Mouse (Mus musculus) hindbrain, embryonic 11.5 days (tissue): ENCODE results near the gene Creb3. TPM values are rescaled to one million over a fixed set of nuclear protein-coding genes. Genes with fewer than 3 reads are reported as not detected.
A peak's percentile ranks its signal among the peaks of the same experiment; 100 is the strongest.

Source experiments
- ATAC-seq: fragments of 200-750 bp; cut with Nextera tagmentation; 2 replicates; pipeline ENCODE4 v1.8.0; 2017; ENCODE audit warnings: mild to moderate bottlenecking, moderate TSS enrichment, moderate library complexity; ENCODE audit not compliant: low FRiP score
- DNase-seq: peaks from one replicate; pipeline ENCODE4 v3.0.0-alpha.2; 2015; ENCODE audit warnings: low spot score
- H3K27ac ChIP-seq: fragments of 300-500 bp; sonication (generic); 2 replicates; pipeline ENCODE4 v1.5.1; 2014; ENCODE audit warnings: mild to moderate bottlenecking, low read depth, low read length
- H3K27me3 ChIP-seq: fragments of 300-500 bp; sonication (generic); 2 replicates; pipeline ENCODE4 v1.6.1; 2014; ENCODE audit warnings: mild to moderate bottlenecking, low read length, moderate library complexity, mixed read lengths; ENCODE audit not compliant: control insufficient read depth, insufficient read depth
- H3K36me3 ChIP-seq: fragments of 300-500 bp; sonication (generic); 2 replicates; pipeline ENCODE4 v1.6.1; 2014; ENCODE audit warnings: mild to moderate bottlenecking, low read length, moderate library complexity, mixed read lengths; ENCODE audit not compliant: control insufficient read depth, insufficient read depth
- H3K4me1 ChIP-seq: fragments of 300-500 bp; sonication (generic); replicated peaks from 2 replicates; pipeline ENCODE4 v1.6.1; 2014; ENCODE audit warnings: low read length, mixed read lengths; ENCODE audit not compliant: control insufficient read depth, insufficient read depth
- H3K4me2 ChIP-seq: fragments of 300-500 bp; sonication (generic); replicated peaks from 2 replicates; pipeline ENCODE4 v1.6.1; 2014; ENCODE audit warnings: mild to moderate bottlenecking, low read depth, low read length
- H3K4me3 ChIP-seq: fragments of 300-500 bp; sonication (generic); 2 replicates; pipeline ENCODE4 v1.5.1; 2014; ENCODE audit warnings: low read depth, low read length
- H3K9ac ChIP-seq: fragments of 300-500 bp; sonication (generic); 2 replicates; pipeline ENCODE4 v1.6.1; 2014; ENCODE audit warnings: low read depth, low read length
- H3K9me3 ChIP-seq: fragments of 300-500 bp; sonication (generic); 2 replicates; pipeline ENCODE4 v1.6.1; 2016; ENCODE audit warnings: low read length; ENCODE audit not compliant: control insufficient read depth
- WGBS: fragments of 180-500 bp; shearing (Covaris S2); extraction: QIAGEN DNeasy Blood & Tissue Kit; methylation state at CpG from one replicate; pipeline ENCODE4 v1.1.7; 2014; 5-methylcytosine and 5-hydroxymethylcytosine counted together
- polyA plus RNA-seq: library from polyadenylated mRNA; unstranded; fragments of >200 nt; fragmentation: Nextera tagmentation; extraction: Ambion mirVana; gene quantifications from 2 replicates; pipeline ENCODE4 v1.2.1, GENCODE M21; 2014

Creb3 gene
- polyA plus RNA-seq, 1 experiment from 2014 or later: 60.3 TPM

GRCm38 (mm10) chr4:43528487-43528886 lies 33.6 kb upstream of the Creb3 start:
- peaks cover 18% of the 10 kb centered on the region for H3K27me3 ChIP-seq
- H3K4me2 ChIP-seq: no peak overlapping the region
- ATAC-seq (no peak), DNase-seq (no peak)
- H3K27ac ChIP-seq: no peak overlapping the region
- H3K36me3 ChIP-seq: peaks cover 6% of the 10 kb centered on the region; the same call in 1 of the 2 replicates
- WGBS: 78% methylated on average over 9 of the region's 9 CpGs
- no peak overlapping the region for H3K9ac ChIP-seq
- no peaks in the 10 kb centered on the region for H3K9me3 ChIP-seq
- H3K4me3 ChIP-seq: no peak overlapping the region
- H3K4me1 ChIP-seq: peaks cover 6% of the 10 kb centered on the region

- no peaks in the 10 kb centered on the region for H3K4me1 ChIP-seq
- no peak overlapping the region for H3K4me3 ChIP-seq
- H3K9me3 ChIP-seq: no peaks in the 10 kb centered on the region
- no peak for ATAC-seq
- no peak overlapping the region for H3K4me2 ChIP-seq
- peaks cover 7% of the 10 kb centered on the region for H3K27me3 ChIP-seq
- no peak for DNase-seq
- H3K9ac ChIP-seq: no peak overlapping the region
- WGBS: 86% methylated on average over 8 of the region's 8 CpGs
- peaks cover 11% of the 10 kb centered on the region; the same call in 1 of the 2 replicates for H3K36me3 ChIP-seq
- H3K27ac ChIP-seq: no peak overlapping the region
Measured at GRCm38 (mm10) chr4:43530081-43530501, 32.0 kb upstream of the Creb3 start.

GRCm38 (mm10) chr4:43530581-43530980 lies 31.6 kb upstream of the Creb3 start:
- H3K4me3 ChIP-seq: no peak overlapping the region
- WGBS: 31% methylated on average over 7 of the region's 7 CpGs
- peaks cover 3% of the 10 kb centered on the region; the same call in 1 of the 2 replicates for H3K27me3 ChIP-seq
- H3K4me1 ChIP-seq: no peaks in the 10 kb centered on the region
- no peak overlapping the region for H3K9ac ChIP-seq
- H3K27ac ChIP-seq: no peak overlapping the region
- no peaks in the 10 kb centered on the region for H3K9me3 ChIP-seq
- H3K4me2 ChIP-seq: no peak overlapping the region
- H3K36me3 ChIP-seq: peaks cover 11% of the 10 kb centered on the region
- DNase-seq: peak; percentile 79
- ATAC-seq: no peak

- Histone ChIP-seq H3K4me1 (no peaks in the 10 kb centered on the region), H3K27ac (no peak overlapping the region), H3K4me3 (no peak overlapping the region), H3K9ac (no peak overlapping the region), H3K27me3 (no peaks in the 10 kb centered on the region), H3K9me3 (no peaks in the 10 kb centered on the region), H3K4me2 (no peak overlapping the region), H3K36me3 (peaks cover 25% of the 10 kb centered on the region)
- no peak for ATAC-seq
- 90% methylated on average over 9 of the region's 9 CpGs for WGBS
- no peak for DNase-seq
Measured at GRCm38 (mm10) chr4:43533270-43533669, 28.9 kb upstream of the Creb3 start.

GRCm38 (mm10) chr4:43535628-43536027 lies 26.5 kb upstream of the Creb3 start:
- H3K27me3 ChIP-seq: no peaks in the 10 kb centered on the region
- H3K9ac ChIP-seq: no peak overlapping the region
- DNase-seq: no peak
- ATAC-seq: no peak
- no peak overlapping the region for H3K4me2 ChIP-seq
- peaks cover 30% of the 10 kb centered on the region for H3K36me3 ChIP-seq
- no peak overlapping the region for H3K27ac ChIP-seq
- no peak overlapping the region for H3K4me3 ChIP-seq
- no peaks in the 10 kb centered on the region for H3K9me3 ChIP-seq
- WGBS: 96% methylated on average over 8 of the region's 8 CpGs
- H3K4me1 ChIP-seq: no peaks in the 10 kb centered on the region

GRCm38 (mm10) chr4:43536031-43536430 lies 26.1 kb upstream of the Creb3 start:
- H3K9ac ChIP-seq: no peak overlapping the region
- ATAC-seq (no peak), DNase-seq (no peak)
- no peaks in the 10 kb centered on the region for H3K9me3 ChIP-seq
- peaks cover 30% of the 10 kb centered on the region for H3K36me3 ChIP-seq
- 94% methylated on average over 9 of the region's 9 CpGs for WGBS
- H3K4me1 ChIP-seq: no peaks in the 10 kb centered on the region
- H3K4me3 ChIP-seq: no peak overlapping the region
- no peak overlapping the region for H3K27ac ChIP-seq
- H3K4me2 ChIP-seq: no peak overlapping the region
- H3K27me3 ChIP-seq: no peaks in the 10 kb centered on the region

- 73% methylated on average over 3 of the region's 3 CpGs for WGBS
- ATAC-seq (no peak), DNase-seq (no peak)
- H3K27ac ChIP-seq: no peak overlapping the region
- H3K4me2 ChIP-seq: no peak overlapping the region
- no peak overlapping the region for H3K4me3 ChIP-seq
- no peaks in the 10 kb centered on the region for H3K9me3 ChIP-seq
- peaks cover 32% of the 10 kb centered on the region for H3K36me3 ChIP-seq
- no peaks in the 10 kb centered on the region for H3K4me1 ChIP-seq
- H3K9ac ChIP-seq: no peak overlapping the region
- H3K27me3 ChIP-seq: no peaks in the 10 kb centered on the region
Measured at GRCm38 (mm10) chr4:43542044-43542443, 20.1 kb upstream of the Creb3 start.

- DNase-seq: no peak
- H3K4me3 ChIP-seq: no peak overlapping the region
- H3K27ac ChIP-seq: no peak overlapping the region
- H3K4me2 ChIP-seq: no peak overlapping the region
- H3K27me3 ChIP-seq: no peaks in the 10 kb centered on the region
- H3K36me3 ChIP-seq: peaks cover 24% of the 10 kb centered on the region
- no peak overlapping the region for H3K9ac ChIP-seq
- no peaks in the 10 kb centered on the region for H3K9me3 ChIP-seq
- no peak for ATAC-seq
- WGBS: 90% methylated on average over 12 of the region's 12 CpGs
- no peaks in the 10 kb centered on the region for H3K4me1 ChIP-seq
Measured at GRCm38 (mm10) chr4:43546375-43547047, 15.6 kb upstream of the Creb3 start.

GRCm38 (mm10) chr4:43547160-43547559 lies 15.0 kb upstream of the Creb3 start:
- Histone ChIP-seq H3K9me3 (no peaks in the 10 kb centered on the region; the same call in 1 of the 2 replicates), H3K4me2 (no peak overlapping the region), H3K27ac (no peak overlapping the region), H3K9ac (no peak overlapping the region), H3K4me3 (no peak overlapping the region), H3K36me3 (peaks cover 24% of the 10 kb centered on the region), H3K27me3 (no peaks in the 10 kb centered on the region), H3K4me1 (no peaks in the 10 kb centered on the region)
- 92% methylated on average over 8 of the region's 8 CpGs for WGBS
- DNase-seq (no peak), ATAC-seq (no peak)
